8 mouse cellular contexts compared by ENCODE assay signal in the genomic region with DNA sequence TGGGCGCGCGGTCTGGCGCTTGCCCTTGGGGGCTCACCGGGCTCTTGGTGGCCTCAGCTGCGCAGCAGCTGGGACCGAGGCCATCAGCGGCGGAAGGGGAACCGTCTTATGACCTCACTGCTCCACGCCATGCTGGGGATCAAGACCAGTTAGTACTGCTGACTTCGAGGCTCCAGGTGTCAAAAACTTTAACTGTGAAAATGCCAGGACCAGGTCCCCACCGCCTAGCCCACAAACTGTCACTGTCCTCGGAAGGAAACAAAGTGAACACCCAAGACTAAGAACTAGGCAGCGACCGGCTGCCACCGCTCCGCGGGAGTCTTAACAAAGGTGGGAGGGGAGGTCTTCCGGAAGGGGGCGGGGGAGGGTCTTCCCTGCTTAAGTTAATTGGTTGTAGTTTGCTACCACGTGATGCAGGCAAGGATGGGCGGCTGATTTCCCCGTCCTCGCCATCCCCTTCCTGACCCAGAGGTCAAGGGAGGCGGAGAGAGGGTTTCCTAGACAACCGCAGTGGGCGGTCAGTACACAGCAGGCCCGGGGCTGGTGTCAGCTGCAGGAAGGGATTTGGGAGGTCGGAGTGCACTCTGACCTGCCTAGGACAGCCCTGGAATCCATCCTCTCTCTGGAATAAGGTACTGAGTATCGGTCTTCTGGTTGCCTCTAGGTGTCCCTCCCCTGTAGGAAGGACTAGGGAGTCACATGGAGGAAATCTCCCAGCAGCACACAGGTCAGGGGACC. TPM values are rescaled to one million over a fixed set of nuclear protein-coding genes. Genes with fewer than 3 reads are reported as not detected.
DNase-seq lines count a peak whose midpoint lies in the region; ATAC-seq and TF ChIP-seq lines count a peak whose summit lies in the region.

A gene (plus strand): TSS at position 28 of the 738 bp plus-strand sequence.

- no peaks in the 10 kb centered on the region for H3K9me3 ChIP-seq in heart, embryonic 14.5 days (ENCODE audit: control insufficient read depth, low read length)
- H3K9me3 ChIP-seq in kidney, embryonic 15.5 days (replicated peaks) = no peaks in the 10 kb centered on the region
- no peaks in the 10 kb centered on the region for H3K9me3 ChIP-seq in liver, embryonic 11.5 days (ENCODE audit: control insufficient read depth, low read length)
- H3K9me3 ChIP-seq in midbrain, embryonic 16.5 days (replicated peaks; ENCODE audit: control insufficient read depth, low read length, poor library complexity, severe bottlenecking) = no peaks in the 10 kb centered on the region

- no peak within 1 kb of the TSS for H3K27ac ChIP-seq in embryonic fibroblast, embryonic 13.5 days (ENCODE audit: insufficient read depth, low read length)
- 0 out of 4 replicates have a peak within 1 kb of the TSS, but pooled peaks of 1 of the 2 experiments have one; percentile 47 for H3K27ac ChIP-seq in heart, embryonic 14.5 days (replicated peaks in 1 of 2; ENCODE audit: control insufficient read depth in 1 of 2, insufficient read depth in 1 of 2, low read depth in 2 of 2, low read length in 2 of 2)
- H3K27ac ChIP-seq in kidney, embryonic 15.5 days = no peak within 1 kb of the TSS
- H3K27ac ChIP-seq in liver, embryonic 11.5 days (ENCODE audit: low read depth, low read length) = no peak within 1 kb of the TSS
- no peak within 1 kb of the TSS; the same call in 1 of the 2 replicates for H3K27ac ChIP-seq in midbrain, embryonic 16.5 days (ENCODE audit: low read length)

- H3K4me1 ChIP-seq in embryonic fibroblast, embryonic 13.5 days (ENCODE audit: control insufficient read depth, insufficient read depth, low read length) = no peaks in the 10 kb centered on the region
- H3K4me1 ChIP-seq in heart, embryonic 14.5 days (ENCODE audit: control insufficient read depth in 2 of 2, insufficient read depth in 2 of 2, low read length in 2 of 2) = no peaks in the 10 kb centered on the region; a peak in 1 of 4 replicates
- H3K4me1 ChIP-seq in kidney, embryonic 15.5 days = peaks cover 9% of the 10 kb centered on the region; the same call in 1 of the 2 replicates
- H3K4me1 ChIP-seq in liver, embryonic 11.5 days (replicated peaks; ENCODE audit: control insufficient read depth, insufficient read depth, low read length) = peaks cover 5% of the 10 kb centered on the region; the same call in 1 of the 2 replicates
- peaks cover 19% of the 10 kb centered on the region for H3K4me1 ChIP-seq in midbrain, embryonic 16.5 days (ENCODE audit: control insufficient read depth, insufficient read depth, low read length)

- 1% methylated on average over 31 of the region's 31 CpGs for WGBS in heart, embryonic 14.5 days
- under 1% methylated on average over 31 of the region's 31 CpGs for WGBS in kidney, embryonic 15.5 days
- WGBS in liver, embryonic 11.5 days = 2% methylated on average over 31 of the region's 31 CpGs
- under 1% methylated on average over 31 of the region's 31 CpGs for WGBS in midbrain, embryonic 16.5 days

- no peak for TF ChIP-seq POLR2A in embryonic fibroblast, embryonic 13.5 days (IDR thresholded peaks at IDR 0.05; ENCODE audit: low read depth, low read length)

- no peaks in the 10 kb centered on the region for H3K36me3 ChIP-seq in heart, embryonic 14.5 days (ENCODE audit: control insufficient read depth, insufficient read depth, low read length)
- no peaks in the 10 kb centered on the region for H3K36me3 ChIP-seq in kidney, embryonic 15.5 days
- no peaks in the 10 kb centered on the region for H3K36me3 ChIP-seq in liver, embryonic 11.5 days (ENCODE audit: control insufficient read depth, insufficient read depth, low read length)
- no peaks in the 10 kb centered on the region for H3K36me3 ChIP-seq in midbrain, embryonic 16.5 days (ENCODE audit: control insufficient read depth, insufficient read depth, low read length)

- TF ChIP-seq CTCF in embryonic fibroblast, embryonic 13.5 days (IDR thresholded peaks at IDR 0.05; ENCODE audit: borderline replicate concordance, insufficient read depth, low read length) = no peak

- H3K4me2 ChIP-seq in heart, embryonic 14.5 days (ENCODE audit: low read length) = peak within 1 kb of the TSS; percentile 94
- H3K4me2 ChIP-seq in kidney, embryonic 15.5 days = peak within 1 kb of the TSS; percentile 84
- peak within 1 kb of the TSS; percentile 91 for H3K4me2 ChIP-seq in liver, embryonic 11.5 days
- peak within 1 kb of the TSS; percentile 89 for H3K4me2 ChIP-seq in midbrain, embryonic 16.5 days (ENCODE audit: low read length)

- no peak for ATAC-seq in CD4-positive, CD25-positive, alpha-beta regulatory T cell, adult 4 months
- peak; percentile 69 for ATAC-seq in heart, embryonic 14.5 days (ENCODE audit: insufficient number of reproducible peaks, insufficient read depth, low FRiP score, low read depth)
- ATAC-seq in kidney, embryonic 15.5 days (replicated peaks; ENCODE audit: low FRiP score) = peak; percentile 94
- ATAC-seq in liver, embryonic 11.5 days (replicated peaks; ENCODE audit: low FRiP score) = peak; percentile 88
- ATAC-seq in midbrain, embryonic 16.5 days = peak; percentile 84

- H3K4me3 ChIP-seq in embryonic fibroblast, embryonic 13.5 days (ENCODE audit: insufficient read depth, low read length) = peak within 1 kb of the TSS; percentile 29
- peak within 1 kb of the TSS; percentile 44 to 54 for H3K4me3 ChIP-seq in heart, embryonic 14.5 days (ENCODE audit: control insufficient read depth in 1 of 2, insufficient read depth in 1 of 2, low read depth in 1 of 2, low read length in 2 of 2)
- peak within 1 kb of the TSS; percentile 47 for H3K4me3 ChIP-seq in kidney, embryonic 15.5 days (replicated peaks)
- peak within 1 kb of the TSS; percentile 52 for H3K4me3 ChIP-seq in liver, embryonic 11.5 days (ENCODE audit: low read depth, low read length)
- H3K4me3 ChIP-seq in midbrain, embryonic 16.5 days (ENCODE audit: low read depth, low read length) = peak within 1 kb of the TSS; percentile 51

- H3K27me3 ChIP-seq in heart, embryonic 14.5 days (ENCODE audit: control insufficient read depth, insufficient read depth, low read length) = no peaks in the 10 kb centered on the region
- no peaks in the 10 kb centered on the region for H3K27me3 ChIP-seq in kidney, embryonic 15.5 days
- no peaks in the 10 kb centered on the region for H3K27me3 ChIP-seq in liver, embryonic 11.5 days (replicated peaks; ENCODE audit: control insufficient read depth, insufficient read depth, low read length)
- H3K27me3 ChIP-seq in midbrain, embryonic 16.5 days (ENCODE audit: control insufficient read depth, insufficient read depth, low read depth, low read length) = no peaks in the 10 kb centered on the region

- H3K9ac ChIP-seq in heart, embryonic 14.5 days (ENCODE audit: low read length) = peak within 1 kb of the TSS; percentile 73
- peak within 1 kb of the TSS; percentile 40; the same call in 1 of the 2 replicates for H3K9ac ChIP-seq in kidney, embryonic 15.5 days
- H3K9ac ChIP-seq in liver, embryonic 11.5 days (ENCODE audit: low read depth, low read length) = peak within 1 kb of the TSS; percentile 60
- H3K9ac ChIP-seq in midbrain, embryonic 16.5 days (ENCODE audit: low read depth, low read length) = peak within 1 kb of the TSS; percentile 64

- peak; percentile 19 for DNase-seq in CD4-positive, CD25-positive, alpha-beta regulatory T cell, adult 2 months (ENCODE audit: low read depth, low spot score)
- DNase-seq in liver, embryonic 11.5 days (ENCODE audit: low spot score) = peak; percentile 74
- peak; percentile 61 for DNase-seq in testis, postnatal 10 days (ENCODE audit: low spot score)

RNA-seq across cellular contexts. Expression of the gene that starts here (rescaled TPM):
- under 1 TPM in 1 of 2 experiments, not detected in 1; 0.39 TPM for polyA plus RNA-seq in CD4-positive, CD25-positive, alpha-beta regulatory T cell, adult 4 months (2017; shearing (Covaris generic))
- polyA plus RNA-seq in embryonic fibroblast, embryonic 13.5 days (2011; ENCODE audit: insufficient read length, low read depth, missing spikeins) = 0.67 TPM in 1 of 2 replicates, not detected in the other
- 0.77 and 1.1 TPM in 2 replicates for polyA plus RNA-seq in heart, embryonic 14.5 days (2014; fragmentation: Nextera tagmentation; extraction: Ambion mirVana)
- 0.28 and 0.32 TPM in 2 replicates for polyA plus RNA-seq in kidney, embryonic 15.5 days (2015; fragmentation: Nextera tagmentation; extraction: Ambion mirVana)
- polyA plus RNA-seq in liver, embryonic 11.5 days (2014; fragmentation: Nextera tagmentation; extraction: Ambion mirVana) = 0.34 and 0.58 TPM in 2 replicates
- polyA plus RNA-seq in midbrain, embryonic 16.5 days (2015; fragmentation: Nextera tagmentation; extraction: Ambion mirVana) = 4.0 and 4.8 TPM in 2 replicates

Comparison
In these comparisons a context has a peak if more than half of its experiments do, and no peak if none do; other contexts are left out.
1. Peak in ATAC-seq, H3K4me3 ChIP-seq, H3K9ac ChIP-seq and H3K4me2 ChIP-seq in kidney, embryonic 15.5 days; RNA of the gene not detected or under 1 TPM.
2. Peak in DNase-seq, ATAC-seq, H3K4me3 ChIP-seq, H3K9ac ChIP-seq and H3K4me2 ChIP-seq in liver, embryonic 11.5 days; RNA of the gene not detected or under 1 TPM.
3. DNase-seq: peak in every context shown above with its lines; median percentile 74 in liver, embryonic 11.5 days; 61 in testis, postnatal 10 days; 19 in CD4-positive, CD25-positive, alpha-beta regulatory T cell, adult 2 months.